7 mouse cellular contexts compared by ENCODE assay signal in the genomic region with DNA sequence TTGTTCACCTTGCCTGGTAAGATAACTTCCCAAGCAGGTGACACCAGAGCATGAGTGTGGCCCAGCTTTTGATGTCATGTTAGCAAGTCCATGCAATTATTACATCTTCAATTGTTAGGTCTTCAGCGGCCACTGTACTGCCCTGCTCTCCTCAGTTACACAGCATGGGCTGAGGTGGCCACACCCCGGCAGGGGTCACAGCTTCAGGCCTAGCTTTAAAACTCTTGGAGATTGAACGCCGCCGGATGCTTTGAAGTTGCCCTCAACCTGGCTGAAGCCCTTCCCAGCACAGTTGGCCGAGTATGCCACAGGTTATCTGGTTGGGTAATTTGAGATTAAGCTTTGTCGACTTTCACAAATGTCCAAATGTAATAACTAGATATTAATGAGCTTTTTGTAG. TPM values are rescaled to one million over a fixed set of nuclear protein-coding genes. Genes with fewer than 3 reads are reported as not detected.
DNase-seq lines count a peak whose midpoint lies in the region; ATAC-seq and TF ChIP-seq lines count a peak whose summit lies in the region.

No protein-coding gene starts in this region.

- no peaks in the 10 kb centered on the region for H3K27me3 ChIP-seq in lung, postnatal 0 days (replicated peaks; ENCODE audit: insufficient read depth, low read length)
- no peaks in the 10 kb centered on the region for H3K27me3 ChIP-seq in hindbrain, embryonic 12.5 days
- no peaks in the 10 kb centered on the region for H3K27me3 ChIP-seq in liver, embryonic 15.5 days

- no peak for TF ChIP-seq EP300 in lung, postnatal 0 days (IDR thresholded peaks at IDR 0.05)

- 25% methylated on average over 7 of the region's 7 CpGs for WGBS in lung, postnatal 0 days
- 40% methylated on average over 7 of the region's 7 CpGs for WGBS in hindbrain, embryonic 12.5 days
- WGBS in liver, embryonic 15.5 days (ENCODE audit: insufficient replicate concordance), result 32% methylated on average over 7 of the region's 7 CpGs

- DNase-seq in lung, postnatal 0 days (ENCODE audit: low spot score), result peak; percentile 6
- no peak for DNase-seq in lung, postnatal 10 days
- peak; percentile 26 for DNase-seq in cerebellum, postnatal 10 days
- no peak for DNase-seq in thymus, postnatal 0 days (ENCODE audit: low spot score)

- no peak for ATAC-seq in lung, postnatal 0 days
- ATAC-seq in hindbrain, embryonic 12.5 days (ENCODE audit: low FRiP score), result no peak
- no peak for ATAC-seq in liver, embryonic 15.5 days (ENCODE audit: insufficient read depth)
- ATAC-seq in monocyte, adult 5-6 weeks (replicated peaks; ENCODE audit: insufficient number of reproducible peaks, low FRiP score, low TSS enrichment, poor library complexity, severe bottlenecking), result no peak

- no peak overlapping the region for H3K27ac ChIP-seq in lung, postnatal 0 days (ENCODE audit: low read length)
- no peak overlapping the region for H3K27ac ChIP-seq in hindbrain, embryonic 12.5 days
- H3K27ac ChIP-seq in liver, embryonic 15.5 days (replicated peaks), result no peak overlapping the region

- no peak for TF ChIP-seq CTCF in lung, postnatal 0 days (IDR thresholded peaks at IDR 0.05)

- peak overlapping the region; percentile 86; the same call in 1 of the 2 replicates for H3K4me3 ChIP-seq in lung, postnatal 0 days (ENCODE audit: low read depth, low read length)
- H3K4me3 ChIP-seq in hindbrain, embryonic 12.5 days, result peak overlapping the region; percentile 98
- H3K4me3 ChIP-seq in liver, embryonic 15.5 days (replicated peaks), result peak overlapping the region; percentile 80

- no peaks in the 10 kb centered on the region for H3K9me3 ChIP-seq in lung, postnatal 0 days (ENCODE audit: low read length)
- no peaks in the 10 kb centered on the region for H3K9me3 ChIP-seq in hindbrain, embryonic 12.5 days (replicated peaks)
- H3K9me3 ChIP-seq in liver, embryonic 15.5 days (replicated peaks), result no peaks in the 10 kb centered on the region

- H3K9ac ChIP-seq in lung, postnatal 0 days (replicated peaks; ENCODE audit: low read depth), result peak overlapping the region; percentile 73; the same call in 1 of the 2 replicates
- peak overlapping the region; percentile 96 for H3K9ac ChIP-seq in hindbrain, embryonic 12.5 days
- H3K9ac ChIP-seq in liver, embryonic 15.5 days, result peak overlapping the region; percentile 82

- peaks cover 8% of the 10 kb centered on the region; the same call in 1 of the 2 replicates for H3K4me1 ChIP-seq in lung, postnatal 0 days (ENCODE audit: insufficient read depth, low read depth, low read length)
- H3K4me1 ChIP-seq in hindbrain, embryonic 12.5 days, result peaks cover 10% of the 10 kb centered on the region
- peaks cover 38% of the 10 kb centered on the region for H3K4me1 ChIP-seq in liver, embryonic 15.5 days (replicated peaks)

- H3K4me2 ChIP-seq in lung, postnatal 0 days (replicated peaks; ENCODE audit: low read depth, low read length), result peak overlapping the region; percentile 94
- H3K4me2 ChIP-seq in hindbrain, embryonic 12.5 days (replicated peaks), result peak overlapping the region; percentile 81
- peak overlapping the region; percentile 87 for H3K4me2 ChIP-seq in liver, embryonic 15.5 days

- 0 out of 2 replicates have a peak, but pooled peaks cover 3% of the 10 kb centered on the region for H3K36me3 ChIP-seq in lung, postnatal 0 days (ENCODE audit: insufficient read depth, low read length)
- H3K36me3 ChIP-seq in hindbrain, embryonic 12.5 days, result peaks cover 26% of the 10 kb centered on the region
- H3K36me3 ChIP-seq in liver, embryonic 15.5 days (replicated peaks), result peaks cover 21% of the 10 kb centered on the region

RNA-seq across cellular contexts. Expression of gene Crls1, which starts 1.1 kb away (rescaled TPM):
- 19.0 and 19.3 TPM in 2 replicates for polyA plus RNA-seq in lung, postnatal 0 days (2015; fragmentation: Nextera tagmentation; extraction: Ambion mirVana)
- polyA plus RNA-seq in hindbrain, embryonic 12.5 days (2016; fragmentation: Nextera tagmentation; extraction: Ambion mirVana), result 25.1 and 30.2 TPM in 2 replicates
- 9.1 and 10.3 TPM in 2 replicates for polyA plus RNA-seq in liver, embryonic 15.5 days (2015; fragmentation: Nextera tagmentation; extraction: Ambion mirVana)
- total RNA-seq in monocyte, adult 5-6 weeks (2017), result 11.0 to 15.4 TPM (median 11.7 TPM) in 3 replicates
- 17.1 and 17.9 TPM in 2 replicates for polyA plus RNA-seq in thymus, postnatal 0 days (2015; fragmentation: Nextera tagmentation; extraction: Ambion mirVana)

RNA-seq across cellular contexts. Expression of gene Mcm8, which starts 31.6 kb away (rescaled TPM):
- polyA plus RNA-seq in lung, postnatal 0 days (2015; fragmentation: Nextera tagmentation; extraction: Ambion mirVana), result 2.4 and 2.5 TPM in 2 replicates
- 13.1 and 14.3 TPM in 2 replicates for polyA plus RNA-seq in hindbrain, embryonic 12.5 days (2016; fragmentation: Nextera tagmentation; extraction: Ambion mirVana)
- 5.4 and 5.9 TPM in 2 replicates for polyA plus RNA-seq in liver, embryonic 15.5 days (2015; fragmentation: Nextera tagmentation; extraction: Ambion mirVana)
- total RNA-seq in monocyte, adult 5-6 weeks (2017), result 0.86 to 4.1 TPM (median 1.8 TPM) in 3 replicates
- polyA plus RNA-seq in thymus, postnatal 0 days (2015; fragmentation: Nextera tagmentation; extraction: Ambion mirVana), result 9.6 and 10.1 TPM in 2 replicates

RNA-seq across cellular contexts. Expression of gene Trmt6, which starts 31.7 kb away (rescaled TPM):
- 17.7 and 20.6 TPM in 2 replicates for polyA plus RNA-seq in lung, postnatal 0 days (2015; fragmentation: Nextera tagmentation; extraction: Ambion mirVana)
- 30.7 and 31.9 TPM in 2 replicates for polyA plus RNA-seq in hindbrain, embryonic 12.5 days (2016; fragmentation: Nextera tagmentation; extraction: Ambion mirVana)
- 9.9 and 12.9 TPM in 2 replicates for polyA plus RNA-seq in liver, embryonic 15.5 days (2015; fragmentation: Nextera tagmentation; extraction: Ambion mirVana)
- total RNA-seq in monocyte, adult 5-6 weeks (2017), result 19.3 to 34.4 TPM (median 30.2 TPM) in 3 replicates
- polyA plus RNA-seq in thymus, postnatal 0 days (2015; fragmentation: Nextera tagmentation; extraction: Ambion mirVana), result 54.7 and 56.9 TPM in 2 replicates

RNA-seq across cellular contexts. Expression of gene Lrrn4, which starts 33.1 kb away (rescaled TPM):
- 8.0 and 9.2 TPM in 2 replicates for polyA plus RNA-seq in lung, postnatal 0 days (2015; fragmentation: Nextera tagmentation; extraction: Ambion mirVana)
- polyA plus RNA-seq in hindbrain, embryonic 12.5 days (2016; fragmentation: Nextera tagmentation; extraction: Ambion mirVana), result 0.10 and 0.16 TPM in 2 replicates
- 0.94 and 1.0 TPM in 2 replicates for polyA plus RNA-seq in liver, embryonic 15.5 days (2015; fragmentation: Nextera tagmentation; extraction: Ambion mirVana)
- not detected in 3 replicates for total RNA-seq in monocyte, adult 5-6 weeks (2017)
- 0.53 and 0.81 TPM in 2 replicates for polyA plus RNA-seq in thymus, postnatal 0 days (2015; fragmentation: Nextera tagmentation; extraction: Ambion mirVana)

Comparison
In these comparisons a context has a peak if more than half of its experiments do, and no peak if none do; other contexts are left out.
1. DNase-seq: peak in lung, postnatal 0 days (single experiment) and cerebellum, postnatal 10 days (2 of 2); none in lung, postnatal 10 days (single experiment) and thymus, postnatal 0 days (single experiment).
2. Peak in every context shown above with its lines, with median percentiles within 50 percentile points of each other: H3K4me2 ChIP-seq, H3K4me3 ChIP-seq and H3K9ac ChIP-seq.